Mouse (Mus musculus) thymus, postnatal 4 days (tissue): ENCODE measurements around the gene Ccnt2.
"Not testable (repeated sequence)": the region's sequence is repeated elsewhere in the genome, so short reads cannot be mapped to it uniquely, and the experiment has no call there.

Experiments
- DNase-seq: peaks from one replicate; pipeline ENCODE4 v3.0.0; 2021

Gene Ccnt2

DNA sequence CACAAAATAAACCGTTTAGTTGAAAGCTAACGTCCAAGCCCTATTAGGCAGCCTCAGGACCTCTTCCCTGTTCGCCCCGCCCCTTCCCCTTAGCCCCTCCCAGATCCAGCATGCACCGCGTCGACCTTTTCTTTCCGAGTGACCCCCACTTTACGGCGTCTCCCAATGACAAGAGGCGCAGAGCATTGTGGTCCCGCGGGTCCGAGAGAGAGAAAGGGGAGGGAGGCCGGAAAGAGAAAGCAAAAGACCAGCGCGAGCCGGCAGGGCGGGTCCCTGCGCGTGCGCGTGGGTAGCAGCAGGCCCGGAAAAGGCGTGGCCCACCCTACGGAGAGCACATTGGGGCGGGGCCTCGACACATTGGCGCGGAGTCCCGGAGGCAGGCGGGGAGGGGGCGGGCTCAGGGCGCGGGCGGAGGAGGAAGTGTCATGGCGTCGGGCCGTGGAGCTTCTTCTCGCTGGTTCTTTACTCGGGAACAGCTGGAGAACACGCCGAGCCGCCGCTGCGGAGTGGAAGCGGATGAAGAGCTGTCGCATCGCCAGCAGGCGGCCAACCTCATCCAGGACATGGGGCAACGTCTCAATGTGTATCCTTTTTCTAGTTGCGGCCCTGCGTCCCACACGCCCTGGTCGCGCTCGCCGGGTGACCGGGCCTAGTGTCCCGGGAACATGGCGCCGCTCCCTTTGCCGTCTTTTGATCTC is at the start of gene Ccnt2:
Gene Ccnt2, plus strand, starts transcription at position 362 of the 698 bp plus-strand sequence.
- peak; percentile 99 for DNase-seq

DNA sequence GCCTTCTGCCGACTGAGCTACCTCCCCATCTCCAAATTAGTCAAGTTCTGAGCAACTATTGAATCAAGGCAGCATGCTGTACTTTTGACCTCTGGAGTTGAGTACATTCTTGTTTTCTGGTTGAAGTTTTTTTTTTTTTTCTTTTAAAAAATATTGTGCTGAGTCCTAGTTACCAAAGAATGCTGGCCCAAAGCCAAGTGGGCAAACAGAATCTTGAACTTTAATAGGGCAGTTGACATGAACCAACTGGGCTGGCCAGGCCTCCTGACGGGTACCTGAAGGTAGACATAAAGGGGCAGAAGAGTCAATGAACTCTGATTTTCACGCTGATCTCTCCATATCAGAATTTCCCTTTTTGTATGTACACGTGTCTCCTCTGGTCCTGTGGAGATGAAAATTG is 44.9 kb upstream of the Ccnt2 start, which contains the start of gene Acmsd:
Gene Acmsd, plus strand, starts transcription at position 318 of the 400 bp plus-strand sequence.
- no peak for DNase-seq

DNA sequence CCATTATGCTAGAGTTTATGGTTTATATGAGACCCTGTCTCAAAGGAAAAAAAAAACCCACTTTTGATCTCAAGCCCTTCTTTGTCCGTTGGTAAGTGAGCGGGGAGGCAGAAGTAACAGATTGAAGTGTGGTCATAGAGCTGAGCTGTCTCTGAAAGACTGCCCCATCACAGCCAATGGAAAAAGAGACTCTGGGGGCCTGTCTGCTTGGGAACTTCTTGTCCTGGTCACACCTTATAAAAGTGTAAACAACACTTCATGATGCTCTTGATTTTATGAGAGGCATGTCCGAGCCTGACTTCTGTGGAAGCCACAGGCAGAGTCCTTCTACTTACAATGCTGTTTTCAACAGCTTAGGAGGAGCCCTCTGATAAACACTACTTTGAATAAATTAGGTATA is 42.9 kb upstream of the Ccnt2 start:
- DNase-seq = no peak

DNA sequence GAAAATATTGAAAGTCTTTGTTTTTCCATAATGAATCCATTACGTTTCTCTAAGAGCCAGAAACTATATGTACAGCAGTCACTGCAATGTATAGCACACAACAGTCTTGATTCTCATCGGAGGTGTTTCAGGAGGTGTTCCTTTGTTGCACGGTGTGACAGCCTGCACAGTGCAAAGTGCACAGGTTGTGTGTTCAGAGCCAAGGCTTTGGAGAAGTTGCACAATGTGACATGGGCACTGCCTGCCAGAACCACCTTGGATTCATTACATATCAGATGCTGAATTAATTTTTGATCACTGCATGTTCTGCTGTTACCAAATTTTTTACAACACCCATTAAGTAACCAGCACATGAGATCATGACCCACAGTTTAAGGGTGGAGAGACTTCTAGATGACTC is 41.5 kb upstream of the Ccnt2 start:
- no peak for DNase-seq

DNA sequence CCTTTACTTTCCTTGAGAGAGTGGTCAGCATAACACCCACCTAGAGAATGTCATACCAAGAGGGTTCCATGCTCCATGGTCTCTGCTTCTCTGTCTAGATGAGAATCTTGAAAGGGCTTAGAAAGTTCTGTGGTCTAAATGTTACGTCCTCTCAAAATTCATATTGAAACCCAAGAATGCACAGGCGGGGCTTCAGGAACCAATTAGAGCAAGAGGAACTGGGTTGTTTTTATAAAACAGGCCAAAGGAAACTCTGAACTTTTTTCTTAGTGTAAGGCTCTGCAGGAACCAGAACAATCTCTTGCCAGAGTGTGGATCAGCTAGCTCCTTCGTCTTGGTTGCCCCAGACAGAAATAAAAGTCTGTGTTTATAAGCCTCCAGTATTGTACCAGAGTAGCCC is 41.1 kb upstream of the Ccnt2 start:
- DNase-seq = no peak

DNA sequence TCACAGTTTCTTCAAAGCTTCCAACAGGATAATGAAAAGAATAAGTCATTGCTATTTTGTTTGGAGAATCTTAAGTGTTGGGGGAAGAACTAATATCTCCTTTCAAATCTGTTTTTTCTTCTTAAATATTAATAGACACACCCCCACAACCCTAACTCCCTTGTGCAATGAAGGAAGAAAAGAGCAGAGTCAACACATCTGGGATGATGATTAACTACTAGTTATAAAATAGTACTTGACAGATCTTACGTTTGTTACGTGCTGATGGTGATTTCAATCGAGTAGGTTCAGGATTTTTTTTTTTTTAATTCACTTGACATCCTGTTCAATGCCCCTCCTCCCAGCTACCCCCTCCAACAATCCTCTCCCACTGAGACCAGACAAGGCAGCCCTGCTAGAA is 38.6 kb upstream of the Ccnt2 start:
- DNase-seq = no peak

DNA sequence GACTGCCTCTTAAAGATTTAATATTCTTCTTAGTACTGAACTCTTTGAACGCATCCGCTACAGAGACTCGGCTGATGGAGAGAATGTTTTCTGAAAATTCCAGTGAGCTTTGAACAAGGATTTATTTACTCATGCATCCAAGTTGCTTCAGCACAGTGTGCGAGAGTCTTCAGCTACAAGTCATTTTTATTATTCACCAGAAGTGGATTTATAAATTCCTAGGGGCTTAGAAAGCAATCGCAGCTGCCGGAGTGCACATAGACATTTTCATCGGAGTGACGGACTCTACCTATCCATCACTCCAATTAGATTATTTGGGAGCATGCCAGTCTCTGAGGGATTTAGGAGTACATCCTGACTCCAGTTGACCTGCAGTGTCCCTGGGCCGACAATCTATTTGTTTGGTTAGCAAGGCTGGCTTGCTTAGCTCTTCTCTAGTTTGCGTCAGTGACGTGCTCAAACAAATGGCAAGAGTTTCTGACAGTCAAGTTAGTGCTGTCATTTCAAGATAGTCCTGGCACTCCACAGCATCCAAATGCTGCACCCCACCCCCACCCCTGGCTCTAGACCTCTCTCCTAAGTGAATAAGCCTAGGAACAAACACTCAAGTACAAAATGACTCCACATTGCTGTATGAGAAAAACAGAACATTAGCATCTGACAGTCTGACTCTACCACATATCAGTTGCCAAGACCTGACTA is 23.4 kb upstream of the Ccnt2 start:
- DNase-seq = no peak

DNA sequence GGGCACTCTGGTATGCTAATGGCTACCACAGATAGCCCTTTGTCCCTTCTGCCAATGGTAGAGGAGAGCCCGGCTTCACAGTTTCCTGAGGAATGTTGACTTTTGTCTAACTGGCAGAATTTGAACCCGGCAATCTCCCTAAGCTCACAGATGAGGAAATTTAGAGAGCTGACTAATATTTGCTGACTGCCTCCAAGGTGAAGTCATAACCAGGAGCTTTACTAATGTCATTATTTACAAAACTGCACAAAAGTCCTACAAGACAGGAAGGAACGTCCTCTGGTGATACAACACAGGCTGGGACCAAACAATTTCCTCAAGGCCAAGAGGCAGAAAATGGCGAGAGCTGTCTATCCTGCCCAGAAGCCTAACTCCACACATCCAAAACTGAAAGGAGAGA is 18.2 kb upstream of the Ccnt2 start:
- DNase-seq = no peak

DNA sequence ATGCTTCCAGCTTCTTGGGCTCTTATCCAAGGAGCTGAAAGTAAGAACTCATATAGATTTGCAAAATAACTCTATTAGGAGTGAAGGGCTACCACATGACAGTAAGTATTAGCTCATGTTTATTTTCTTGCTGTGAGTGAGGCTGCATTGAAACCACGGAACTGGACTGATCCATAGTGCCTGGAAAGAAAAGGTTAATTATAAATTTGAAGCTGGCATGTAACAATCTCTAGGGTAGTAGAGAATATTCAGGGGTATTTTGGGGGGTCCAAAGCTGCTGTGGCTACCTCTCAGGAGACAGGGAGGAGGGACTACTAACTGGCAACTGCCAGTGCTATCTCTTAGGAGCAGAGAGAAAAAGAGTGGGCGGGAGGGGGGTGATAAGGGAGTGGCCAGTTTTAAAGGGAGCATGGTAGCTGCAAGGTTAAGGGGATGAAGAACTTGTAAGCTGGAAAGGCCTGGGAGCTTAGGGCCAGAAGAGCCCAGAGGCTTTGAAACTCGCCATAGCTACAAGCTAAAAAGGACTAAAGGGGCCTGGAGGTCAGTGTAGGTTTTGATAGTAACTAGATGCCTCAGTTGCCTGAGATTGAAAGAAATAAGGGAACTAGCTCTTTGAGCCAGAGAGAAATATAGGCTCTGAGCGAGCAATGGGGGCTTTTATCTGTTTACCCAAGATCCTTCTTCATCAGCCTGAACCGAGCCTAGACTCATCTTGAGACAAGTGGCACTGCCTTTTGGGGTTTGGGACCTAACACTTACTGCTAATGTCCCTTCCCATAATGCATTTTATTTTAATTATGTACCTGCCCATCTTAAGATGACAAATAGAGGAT is 17.4 kb upstream of the Ccnt2 start:
- no peak for DNase-seq

DNA sequence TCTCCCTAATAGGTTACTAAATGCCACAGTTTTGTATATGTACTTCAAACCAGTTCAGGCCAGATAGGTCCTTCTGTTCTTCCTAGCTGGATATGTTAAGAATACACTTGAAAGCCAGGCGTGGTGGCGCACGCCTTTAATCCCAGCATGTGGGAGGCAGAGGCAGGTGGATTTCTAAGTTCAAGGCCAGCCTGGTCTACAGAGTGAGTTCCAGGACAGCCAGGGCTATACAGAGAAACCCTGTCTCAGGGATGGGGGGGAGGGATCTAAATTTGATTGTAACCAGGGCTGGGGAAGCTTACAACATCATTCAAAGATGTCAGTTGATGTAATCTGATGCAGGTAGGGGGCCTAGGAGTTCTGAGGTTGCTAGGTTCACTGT is 16.8 kb upstream of the Ccnt2 start:
- not testable (repeated sequence) for DNase-seq

DNA sequence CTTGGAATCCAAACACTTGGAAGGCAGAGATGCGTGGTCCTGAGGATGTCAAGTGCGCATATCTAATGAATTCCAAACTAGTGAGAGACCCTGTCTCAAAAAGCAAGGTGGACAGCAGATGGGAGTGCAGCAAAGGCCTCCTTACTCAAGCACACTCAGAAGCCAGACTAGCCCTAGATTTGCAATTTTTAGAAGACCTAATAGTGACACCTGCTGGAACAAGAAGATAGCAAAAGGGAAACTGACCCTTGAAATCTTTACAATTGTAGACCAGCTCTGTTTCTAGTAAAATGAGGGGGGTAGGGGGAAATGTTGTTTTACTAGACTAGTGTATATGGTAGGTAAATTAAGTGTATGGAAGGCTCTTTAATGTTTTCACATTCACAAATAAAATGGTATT is 8.5 kb upstream of the Ccnt2 start:
- no peak for DNase-seq

DNA sequence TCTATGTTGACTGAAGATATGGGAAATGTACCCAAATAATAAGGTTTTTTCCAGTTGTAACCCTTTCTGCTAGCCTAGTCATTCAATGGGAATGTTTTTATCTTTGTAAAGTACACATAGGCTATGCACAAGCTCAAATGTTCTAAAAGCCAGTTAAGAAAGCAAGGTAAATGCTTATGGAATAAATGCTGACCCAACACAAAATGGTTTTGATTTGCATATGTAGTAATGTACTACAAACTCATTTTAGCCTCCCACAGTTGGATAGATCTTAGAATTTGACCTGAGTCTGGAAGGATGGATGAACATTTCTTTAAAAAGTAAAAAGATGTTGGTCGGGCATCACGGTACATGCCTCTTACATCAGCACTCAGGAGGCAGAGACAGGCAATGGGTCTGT is 7.2 kb upstream of the Ccnt2 start:
- DNase-seq = no peak

DNA sequence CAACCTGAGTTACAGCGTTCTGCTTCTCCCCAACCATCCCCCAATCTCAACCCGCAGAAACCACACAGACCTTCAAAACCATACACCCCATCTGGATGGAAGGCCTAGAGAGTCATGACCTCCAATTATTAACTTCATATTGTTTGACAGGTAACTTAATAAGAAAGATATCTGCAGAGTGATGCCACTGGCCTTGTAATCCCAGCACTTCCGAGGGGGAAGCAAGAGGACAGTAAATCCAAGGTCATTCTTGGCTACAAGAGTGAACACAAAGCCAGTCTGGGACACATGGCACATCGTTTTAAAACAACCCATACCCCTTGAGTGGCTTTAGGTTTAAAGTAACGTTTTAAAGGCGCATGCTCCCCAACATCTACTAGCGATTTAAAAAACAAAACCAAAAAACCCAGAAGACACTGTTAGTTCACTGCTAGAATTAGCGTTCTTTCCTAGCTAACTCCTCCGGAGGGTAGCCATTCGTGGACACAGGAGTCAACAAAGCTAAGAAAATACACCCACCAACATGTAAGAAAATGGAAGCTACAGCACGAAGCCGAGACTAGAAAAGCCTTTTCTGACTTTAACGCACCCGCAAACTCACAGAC is 664 bp upstream of the Ccnt2 start:
- peak; percentile 19 for DNase-seq

DNA sequence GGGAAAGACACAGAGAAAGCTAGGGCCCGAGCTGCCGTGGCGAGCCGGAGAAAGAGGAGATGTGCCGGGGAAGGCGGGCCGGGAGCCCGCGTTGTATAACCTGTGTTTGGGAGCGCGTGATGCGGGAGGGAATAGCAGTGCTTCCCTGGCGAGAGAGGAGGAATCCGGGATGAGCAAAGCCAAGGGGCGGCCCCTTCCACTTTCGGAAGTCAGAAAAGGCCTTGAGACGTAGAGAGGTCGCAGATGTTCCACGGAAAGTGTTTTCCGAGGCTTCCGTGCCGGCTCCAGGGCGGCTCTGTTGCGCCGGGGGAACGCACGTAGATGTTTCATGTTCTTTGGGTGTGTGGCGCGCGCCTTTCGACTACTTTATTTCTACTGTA is 527 bp downstream of the Ccnt2 start:
- DNase-seq = peak; percentile 67

DNA sequence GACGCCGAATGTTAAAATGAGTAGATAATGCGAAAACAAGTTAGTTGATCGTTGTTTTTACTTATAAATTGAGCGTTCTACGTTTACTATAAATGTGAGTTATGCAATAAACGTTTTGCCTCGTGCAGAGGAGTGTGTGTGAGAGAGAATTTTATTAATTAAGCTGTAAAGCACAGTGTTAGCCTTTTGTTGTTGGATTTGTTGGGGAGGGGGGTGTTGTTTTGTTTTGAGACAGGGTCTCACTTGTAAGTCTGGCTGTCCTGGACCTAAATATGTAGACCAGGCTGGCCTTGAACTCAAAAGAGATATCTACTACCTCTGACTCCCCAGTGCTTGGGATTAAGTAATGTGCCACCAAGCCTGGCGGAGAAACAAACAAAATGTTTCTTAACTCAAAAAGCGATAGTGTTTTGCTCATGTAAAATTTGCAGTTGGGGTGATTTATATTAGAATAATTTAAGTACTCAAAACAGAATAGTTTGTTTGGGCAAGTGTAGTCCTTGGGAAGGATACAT is 1.3 kb downstream of the Ccnt2 start:
- no peak for DNase-seq

DNA sequence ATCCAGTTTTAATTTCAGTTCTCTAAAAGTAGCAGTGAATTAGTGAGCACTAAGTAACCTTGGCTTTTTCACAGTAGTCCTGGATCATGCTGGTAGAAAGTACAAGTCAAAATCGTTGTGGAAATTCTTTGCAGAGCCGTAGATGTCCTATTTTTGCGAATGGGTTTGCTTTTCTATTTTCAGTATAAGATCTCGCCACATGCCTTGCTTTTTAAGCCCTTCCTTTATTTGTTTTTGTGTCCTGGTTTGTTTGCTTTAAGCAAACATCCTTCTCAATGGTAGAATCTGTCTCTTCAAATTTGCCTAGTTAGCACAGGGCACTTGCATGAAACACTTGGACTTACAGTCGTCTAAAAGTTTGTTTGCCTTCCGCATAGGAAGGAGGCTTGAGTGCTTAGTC is 2.3 kb downstream of the Ccnt2 start:
- DNase-seq = no peak

DNA sequence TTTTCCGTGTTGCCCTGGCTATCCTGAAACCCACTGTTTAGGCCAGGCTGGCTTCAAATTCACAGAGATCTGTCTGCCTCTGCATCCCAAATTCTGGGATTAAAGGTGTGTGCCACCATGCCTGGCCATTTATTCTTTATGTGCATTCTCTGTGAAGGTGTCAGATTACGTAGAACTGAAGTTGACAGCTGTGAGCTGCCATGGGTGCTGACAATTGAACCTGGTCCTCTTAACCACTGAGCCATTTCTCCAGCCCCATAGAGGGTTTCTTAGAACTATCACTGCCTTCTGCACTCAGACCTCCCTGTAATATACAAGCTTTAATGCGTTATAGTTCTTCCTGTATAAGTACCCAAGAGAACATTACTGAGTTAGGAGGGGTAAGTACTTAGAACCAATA is 4.6 kb downstream of the Ccnt2 start:
- no peak for DNase-seq

DNA sequence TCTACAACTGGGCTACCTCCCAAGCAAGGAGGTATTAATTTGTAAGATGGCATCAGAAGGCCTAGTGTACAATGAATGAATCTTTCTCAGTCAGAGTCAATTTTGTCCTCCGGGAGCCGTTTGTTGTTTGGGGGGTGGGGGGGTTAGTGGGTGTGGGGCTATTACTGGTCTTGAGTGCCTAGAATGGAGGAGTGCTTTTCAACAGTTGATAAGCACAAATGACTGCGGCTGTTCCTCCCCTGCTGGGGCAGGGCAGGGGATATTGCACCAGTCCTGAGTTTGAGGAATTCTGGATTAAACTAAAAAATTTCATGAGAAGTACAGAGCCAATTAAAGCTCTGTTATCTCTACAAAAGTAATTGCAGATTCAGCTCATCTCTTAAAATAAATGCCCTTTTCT is 6.2 kb downstream of the Ccnt2 start:
- no peak for DNase-seq

DNA sequence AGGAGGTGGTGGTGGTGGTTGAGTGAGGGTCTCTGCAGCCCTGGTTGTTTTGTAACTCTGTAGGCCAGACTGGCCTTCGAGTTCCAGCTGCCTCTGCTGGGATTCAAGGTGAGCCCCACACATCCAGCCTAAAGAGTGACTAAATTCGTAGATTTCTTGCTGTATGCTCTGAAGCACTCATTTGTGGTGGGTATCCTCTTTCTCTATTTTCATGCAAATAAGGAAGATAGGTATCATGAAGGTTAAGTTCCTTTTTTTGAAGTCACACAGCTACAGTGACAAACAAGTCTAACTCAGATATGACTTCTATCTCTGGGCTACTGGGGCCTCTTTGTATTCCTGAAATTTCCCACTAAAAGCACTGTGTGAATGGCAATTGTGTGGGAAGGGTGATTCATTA is 6.9 kb downstream of the Ccnt2 start:
- no peak for DNase-seq

DNA sequence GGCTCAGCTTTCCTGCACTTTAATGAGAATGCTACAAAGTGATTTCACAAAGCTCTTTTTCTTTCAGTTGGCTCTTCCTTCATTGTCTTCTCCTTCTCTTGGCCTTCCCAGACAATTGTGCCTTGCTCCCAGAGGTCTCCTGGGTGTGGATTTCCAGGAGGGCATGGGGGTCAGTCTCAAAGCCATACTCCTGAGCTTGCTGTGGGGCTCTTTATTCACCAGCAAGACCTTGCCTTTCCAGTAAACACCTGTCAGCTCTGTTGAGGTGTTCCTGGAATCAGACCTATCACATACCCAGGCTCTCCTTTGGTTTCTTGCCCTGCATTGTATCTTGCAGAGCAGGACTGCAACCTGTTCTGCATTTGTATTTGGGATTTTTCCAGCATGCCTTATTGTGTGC is 9.9 kb downstream of the Ccnt2 start:
- DNase-seq = no peak

DNA sequence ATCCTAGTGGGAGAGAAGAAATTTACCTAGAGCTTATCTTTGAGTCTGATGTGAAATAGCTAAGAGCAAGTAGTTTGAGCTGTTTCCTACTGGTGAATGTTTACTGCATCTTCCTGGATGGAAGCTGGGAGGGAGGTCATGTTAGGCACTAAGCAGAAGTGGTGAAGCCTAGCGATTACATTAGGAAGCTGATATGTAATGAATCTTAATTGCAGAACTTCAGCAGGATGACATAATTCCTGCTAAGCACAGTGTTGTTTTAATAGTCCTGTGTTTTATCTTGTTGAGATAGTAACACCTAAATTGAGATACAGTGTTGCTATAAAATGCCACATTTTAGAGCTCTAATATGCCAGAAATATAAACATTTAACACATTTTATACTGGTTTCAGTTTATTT is 11.9 kb downstream of the Ccnt2 start:
- no peak for DNase-seq

DNA sequence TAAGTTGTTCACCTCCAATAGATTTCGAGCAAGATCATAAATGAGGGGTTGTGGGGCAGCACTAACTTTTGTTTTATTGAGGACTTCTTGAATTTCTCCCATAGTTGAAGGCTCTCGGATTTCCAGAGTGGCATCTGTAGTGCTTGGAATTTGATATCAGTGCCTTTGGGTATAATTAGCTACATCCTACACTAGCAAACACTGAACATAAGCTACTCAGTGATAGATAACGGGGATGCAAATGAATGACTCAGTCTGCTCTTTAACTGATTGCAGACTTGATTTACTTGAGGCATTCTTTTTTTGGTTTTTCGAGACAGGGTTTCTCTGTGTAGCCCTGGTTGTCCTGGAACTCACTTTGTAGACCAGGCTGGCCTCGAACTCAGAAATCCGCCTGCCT is 15.0 kb downstream of the Ccnt2 start:
- DNase-seq = no peak

DNA sequence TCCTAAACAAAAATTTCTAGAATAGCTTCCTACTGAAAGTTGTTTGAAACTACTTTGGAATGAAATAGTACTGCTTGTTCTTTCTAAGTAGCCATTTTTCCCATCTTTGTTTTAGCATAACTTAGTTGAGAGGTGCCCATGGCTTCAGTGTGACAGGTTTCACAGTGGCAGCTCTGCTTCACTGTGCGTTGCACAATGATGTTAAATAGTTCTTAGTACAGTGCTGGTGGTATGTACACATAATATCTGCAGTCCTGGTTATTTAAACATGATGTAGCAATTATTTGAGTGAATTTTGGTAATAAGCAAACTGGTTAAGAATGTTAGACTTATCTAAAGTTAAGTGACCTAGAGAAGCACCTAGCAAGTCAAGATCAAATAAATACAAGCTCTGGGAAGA is 19.5 kb downstream of the Ccnt2 start:
- DNase-seq = no peak
